Mouse (Mus musculus) gastrocnemius, postnatal 25 days (tissue): ENCODE measurements at regions not wholly inside any gene's neighbourhood (a gene's known extent, or its start where the extent isn't known, plus 50 kb on each side); places are given as distances from the start of the nearest gene placed in this dataset.

Experiments used
- DNase-seq: peaks from one replicate; pipeline ENCODE4 v3.0.0; 2022

- no peak for DNase-seq
Measured at GRCm38 (mm10) chr15:61410789-61411188, 488.0 kb upstream of the A1bg start.

GRCm38 (mm10) chr15:61408621-61409020, 485.8 kb upstream of the A1bg start:
- no peak for DNase-seq

- DNase-seq, result no peak
Measured at GRCm38 (mm10) chr15:61400720-61401119, 477.9 kb upstream of the A1bg start.

- DNase-seq, result no peak
Measured at GRCm38 (mm10) chr15:61399971-61400370, 477.2 kb upstream of the A1bg start.

- DNase-seq, result no peak
Measured at GRCm38 (mm10) chr15:61398829-61399228, 476.0 kb upstream of the A1bg start.

GRCm38 (mm10) chr15:61397061-61397460, 474.2 kb upstream of the A1bg start:
- no peak for DNase-seq

- no peak for DNase-seq
Measured at GRCm38 (mm10) chr15:61395296-61395826, 472.5 kb upstream of the A1bg start.

GRCm38 (mm10) chr15:61380666-61381065, 457.9 kb upstream of the A1bg start:
- DNase-seq, result no peak

GRCm38 (mm10) chr15:61366276-61366675, 443.5 kb upstream of the A1bg start:
- no peak for DNase-seq

GRCm38 (mm10) chr15:61365511-61365910, 442.7 kb upstream of the A1bg start:
- no peak for DNase-seq

- no peak for DNase-seq
Measured at GRCm38 (mm10) chr15:61364461-61364860, 441.6 kb upstream of the A1bg start.

- no peak for DNase-seq
Measured at GRCm38 (mm10) chr15:61361254-61361653, 438.4 kb upstream of the A1bg start.

- no peak for DNase-seq
Measured at GRCm38 (mm10) chr15:61355344-61355743, 432.5 kb upstream of the A1bg start.

- no peak for DNase-seq
Measured at GRCm38 (mm10) chr15:61351729-61352342, 429.0 kb upstream of the A1bg start.

- DNase-seq, result no peak
Measured at GRCm38 (mm10) chr15:61345101-61345500, 422.3 kb upstream of the A1bg start.

GRCm38 (mm10) chr15:61342618-61343017, 419.8 kb upstream of the A1bg start:
- no peak for DNase-seq

- no peak for DNase-seq
Measured at GRCm38 (mm10) chr15:61327925-61328324, 405.1 kb upstream of the A1bg start.

- no peak for DNase-seq
Measured at GRCm38 (mm10) chr15:61322243-61322642, 399.4 kb upstream of the A1bg start.

GRCm38 (mm10) chr15:61309452-61310165, 386.8 kb upstream of the A1bg start:
- no peak for DNase-seq

- DNase-seq, result peak; percentile 5
Measured at GRCm38 (mm10) chr15:61308936-61309335, 386.1 kb upstream of the A1bg start.

GRCm38 (mm10) chr15:61304546-61304945, 381.7 kb upstream of the A1bg start:
- no peak for DNase-seq

- DNase-seq, result no peak
Measured at GRCm38 (mm10) chr15:61299796-61300195, 377.0 kb upstream of the A1bg start.

GRCm38 (mm10) chr15:61297447-61298208, 374.8 kb upstream of the A1bg start:
- DNase-seq, result no peak
